Mouse (Mus musculus) B cell, adult 2 months (primary cell): ENCODE data around the gene Mtnr1a.
"Not testable (repeated sequence)": the region's sequence is repeated elsewhere in the genome, so short reads cannot be mapped to it uniquely, and the experiment has no call there.

Source experiments
- DNase-seq, 2 experiments: peaks; one replicate each; pipeline ENCODE4 v3.0.0; 2022

Gene Mtnr1a

GRCm38 (mm10) chr8:45068759-45069386 lies at the start of gene Mtnr1a:
Gene Mtnr1a (plus strand): TSS chr8:45069137.
- DNase-seq: no peak

GRCm38 (mm10) chr8:45019241-45019640 lies 49.7 kb upstream of the Mtnr1a start:
- no peak for DNase-seq

GRCm38 (mm10) chr8:45021171-45021570 lies 47.8 kb upstream of the Mtnr1a start:
- DNase-seq: no peak

- DNase-seq: no peak
Measured at GRCm38 (mm10) chr8:45021911-45022665, 46.8 kb upstream of the Mtnr1a start.

- DNase-seq: no peak
Measured at GRCm38 (mm10) chr8:45028081-45028497, 40.8 kb upstream of the Mtnr1a start.

GRCm38 (mm10) chr8:45038350-45038749 lies 30.6 kb upstream of the Mtnr1a start:
- no peak for DNase-seq

- no peak for DNase-seq
Measured at GRCm38 (mm10) chr8:45044160-45044559, 24.8 kb upstream of the Mtnr1a start.

GRCm38 (mm10) chr8:45050451-45050850 lies 18.5 kb upstream of the Mtnr1a start:
- no peak for DNase-seq

GRCm38 (mm10) chr8:45051236-45051635 lies 17.7 kb upstream of the Mtnr1a start:
- no peak for DNase-seq

GRCm38 (mm10) chr8:45052205-45052604 lies 16.7 kb upstream of the Mtnr1a start:
- DNase-seq: no peak

- no peak for DNase-seq
Measured at GRCm38 (mm10) chr8:45052618-45053017, 16.3 kb upstream of the Mtnr1a start.

GRCm38 (mm10) chr8:45055500-45055899 lies 13.4 kb upstream of the Mtnr1a start:
- DNase-seq: no peak

GRCm38 (mm10) chr8:45056810-45057209 lies 12.1 kb upstream of the Mtnr1a start:
- no peak for DNase-seq

GRCm38 (mm10) chr8:45060083-45060482 lies 8.9 kb upstream of the Mtnr1a start:
- no peak for DNase-seq

GRCm38 (mm10) chr8:45062311-45062710 lies 6.6 kb upstream of the Mtnr1a start:
- DNase-seq: no peak

- no peak for DNase-seq
Measured at GRCm38 (mm10) chr8:45062982-45063924, 5.7 kb upstream of the Mtnr1a start.

GRCm38 (mm10) chr8:45064197-45064869 lies 4.6 kb upstream of the Mtnr1a start:
- DNase-seq: no peak

GRCm38 (mm10) chr8:45065391-45065790 lies 3.5 kb upstream of the Mtnr1a start:
- DNase-seq: not testable (repeated sequence)

GRCm38 (mm10) chr8:45070949-45071348 lies 2.0 kb downstream of the Mtnr1a start:
- no peak for DNase-seq

GRCm38 (mm10) chr8:45080850-45081249 lies 11.9 kb downstream of the Mtnr1a start:
- no peak for DNase-seq

GRCm38 (mm10) chr8:45093599-45093998 lies 24.7 kb downstream of the Mtnr1a start:
- DNase-seq: no peak

GRCm38 (mm10) chr8:45109371-45110063 lies 40.6 kb downstream of the Mtnr1a start:
- no peak for DNase-seq
